Mouse (Mus musculus) forebrain, embryonic 14.5 days (tissue): ENCODE data around the gene Mvd. TPM values are rescaled to one million over a fixed set of nuclear protein-coding genes. Genes with fewer than 3 reads are reported as not detected.

Experiments used
- ATAC-seq: fragments of 200-750 bp; cut with Nextera tagmentation; 2 replicates; pipeline ENCODE4 v1.8.0; 2017; ENCODE audit warnings: mild to moderate bottlenecking, moderate library complexity
- DNase-seq: peaks from one replicate; pipeline ENCODE4 v3.0.0-alpha.2; 2015; ENCODE audit warnings: low spot score
- H3K27ac ChIP-seq: fragments of 300-500 bp; sonication (generic); 2 replicates; pipeline ENCODE4 v1.5.1; 2014; ENCODE audit warnings: low read depth, mild to moderate bottlenecking, control low read depth, low read length, moderate library complexity
- H3K27me3 ChIP-seq: fragments of 300-500 bp; sonication (generic); replicated peaks from 2 replicates; pipeline ENCODE4 v1.6.1; 2014; ENCODE audit warnings: low read length, control low read depth, mixed read lengths; ENCODE audit not compliant: control insufficient read depth, insufficient read depth
- H3K36me3 ChIP-seq: fragments of 300-500 bp; sonication (generic); 2 replicates; pipeline ENCODE4 v1.6.1; 2014; ENCODE audit warnings: low read length, control low read depth; ENCODE audit not compliant: control insufficient read depth, insufficient read depth
- H3K4me1 ChIP-seq: fragments of 300-500 bp; sonication (generic); 2 replicates; pipeline ENCODE4 v1.6.1; 2014; ENCODE audit warnings: antibody characterized with exemption, low read length, control low read depth; ENCODE audit not compliant: control insufficient read depth, insufficient read depth
- H3K4me2 ChIP-seq: fragments of 300-500 bp; sonication (generic); 2 replicates; pipeline ENCODE4 v1.6.1; 2014; ENCODE audit warnings: mild to moderate bottlenecking, control low read depth, low read length
- H3K4me3 ChIP-seq: fragments of 300-500 bp; sonication (generic); 2 replicates; pipeline ENCODE4 v1.5.1; 2014; ENCODE audit warnings: low read depth, low read length, control low read depth
- H3K9ac ChIP-seq: fragments of 300-500 bp; sonication (generic); 2 replicates; pipeline ENCODE4 v1.6.1; 2014; ENCODE audit warnings: mild to moderate bottlenecking, low read length, control low read depth, moderate library complexity
- H3K9me3 ChIP-seq: fragments of 300-500 bp; sonication (generic); replicated peaks from 2 replicates; pipeline ENCODE4 v1.6.1; 2016; ENCODE audit warnings: low read length, control low read depth, mixed read lengths; ENCODE audit not compliant: control insufficient read depth
- WGBS: fragments of 180-500 bp; shearing (Covaris S2); extraction: QIAGEN DNeasy Blood & Tissue Kit; methylation state at CpG from one replicate; pipeline ENCODE4 v1.1.7; 2014; 5-methylcytosine and 5-hydroxymethylcytosine counted together
- polyA plus RNA-seq: library from polyadenylated mRNA; unstranded; fragments of >200 nt; fragmentation: Nextera tagmentation; extraction: Ambion mirVana; gene quantifications from 2 replicates; pipeline ENCODE4 v1.2.1, GENCODE M21; 2014

The Mvd gene
- polyA plus RNA-seq = 41.8 and 51.9 TPM in 2 replicates

DNA sequence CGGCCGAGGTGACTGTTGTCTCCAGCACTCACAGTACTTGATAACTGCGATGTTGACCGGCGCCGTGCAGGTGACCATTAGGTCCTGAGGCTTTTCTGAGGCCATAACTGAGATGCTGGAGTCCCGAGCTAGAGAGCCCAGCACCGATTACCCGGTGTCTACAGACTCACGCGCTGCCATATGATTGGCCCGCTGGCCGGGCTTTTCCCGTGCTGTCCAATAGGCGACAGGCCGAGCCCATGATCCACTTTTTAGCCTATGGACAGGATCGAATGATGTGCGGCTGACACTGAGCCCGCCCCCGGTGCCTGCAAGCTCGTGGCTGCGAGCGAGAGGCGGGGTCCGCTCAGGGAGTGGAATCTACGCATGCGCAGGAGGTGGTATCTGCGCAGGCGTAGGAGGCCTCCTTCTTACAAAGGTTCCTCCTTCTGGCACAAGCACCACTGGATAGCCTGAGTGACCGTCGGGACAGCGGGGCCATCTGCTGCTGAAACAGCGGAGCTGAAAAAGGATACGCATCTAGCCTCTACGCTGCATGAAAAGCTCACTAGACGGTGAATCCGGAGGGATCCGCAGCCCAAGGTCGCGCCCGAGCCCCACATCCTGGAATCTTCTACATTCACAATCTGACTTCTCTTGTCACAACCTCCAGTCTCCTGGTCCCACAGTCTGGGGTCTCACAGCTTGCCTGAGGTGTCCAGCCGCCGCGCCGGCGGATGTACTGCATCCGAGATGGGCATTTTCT, at the start of gene Mvd:
TSS of gene Mvd (minus strand) at position 161 of the 745 bp plus-strand sequence.
- Histone ChIP-seq H3K27ac (peak within 1 kb of the TSS; percentile 95), H3K27me3 (no peaks in the 10 kb centered on the region), H3K9ac (peak within 1 kb of the TSS; percentile 77), H3K4me2 (peak within 1 kb of the TSS; percentile 94), H3K9me3 (no peaks in the 10 kb centered on the region), H3K36me3 (peaks cover 8% of the 10 kb centered on the region), H3K4me1 (peaks cover 14% of the 10 kb centered on the region; the same call in 1 of the 2 replicates), H3K4me3 (peak within 1 kb of the TSS; percentile 70)
- WGBS = under 1% methylated on average over 47 of the region's 47 CpGs
- ATAC-seq (peak; percentile 98), DNase-seq (peak; percentile 100)

GRCm38 (mm10) chr8:122488387-122488786, 45.2 kb upstream of the Mvd start:
- Histone ChIP-seq H3K4me2 (no peak overlapping the region), H3K27me3 (no peaks in the 10 kb centered on the region), H3K9ac (no peak overlapping the region), H3K9me3 (no peaks in the 10 kb centered on the region), H3K36me3 (peaks cover 14% of the 10 kb centered on the region), H3K4me3 (no peak overlapping the region), H3K4me1 (no peaks in the 10 kb centered on the region), H3K27ac (no peak overlapping the region)
- DNase-seq (peak; percentile 44), ATAC-seq (no peak)
- WGBS = 90% methylated on average over 9 of the region's 9 CpGs

DNA sequence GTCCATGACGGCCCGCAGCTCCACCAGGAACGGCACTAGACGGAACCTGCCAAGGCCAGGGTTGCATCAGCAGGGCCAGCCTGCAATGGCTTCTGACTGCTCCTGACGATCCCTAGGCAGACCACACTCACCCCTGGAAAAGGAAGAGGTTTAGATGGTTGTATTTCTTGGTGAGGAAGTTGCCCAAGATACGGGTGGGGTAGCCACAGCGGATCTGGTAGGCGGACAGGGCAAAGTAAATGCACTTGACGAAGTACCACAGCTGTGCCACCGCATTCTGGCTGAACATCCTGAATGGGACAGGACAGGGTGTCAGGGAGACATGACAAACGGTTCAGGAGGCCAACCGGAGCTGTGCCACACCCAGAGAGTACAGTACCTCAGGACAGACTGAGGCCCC, 41.6 kb upstream of the Mvd start:
- H3K27me3 ChIP-seq = no peaks in the 10 kb centered on the region
- H3K9ac ChIP-seq = no peak overlapping the region
- DNase-seq (no peak), ATAC-seq (no peak)
- 93% methylated on average over 12 of the region's 12 CpGs for WGBS
- H3K4me1 ChIP-seq = no peaks in the 10 kb centered on the region
- no peak overlapping the region for H3K4me2 ChIP-seq
- H3K27ac ChIP-seq = no peak overlapping the region
- peaks cover 45% of the 10 kb centered on the region for H3K36me3 ChIP-seq
- no peaks in the 10 kb centered on the region for H3K9me3 ChIP-seq
- no peak overlapping the region for H3K4me3 ChIP-seq

DNA sequence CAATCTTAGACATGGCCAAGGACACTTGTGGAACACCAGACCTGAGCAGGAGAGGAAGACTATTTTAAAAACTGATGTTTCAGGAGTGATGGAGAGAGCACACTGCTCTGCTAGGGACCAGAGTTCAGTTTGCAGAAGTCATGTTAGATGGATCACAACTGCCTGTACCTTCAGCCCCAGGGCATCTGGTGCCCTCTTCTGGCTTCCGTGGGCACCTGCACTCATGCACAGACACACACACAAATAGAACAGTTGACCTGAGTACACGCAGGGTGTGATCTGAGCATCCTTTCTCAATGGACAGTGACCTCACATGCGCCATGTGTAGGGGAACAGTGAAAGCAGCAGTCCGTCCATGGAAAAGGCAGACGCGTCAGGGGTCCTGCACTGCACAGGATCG, 40.7 kb upstream of the Mvd start:
- Histone ChIP-seq H3K36me3 (peaks cover 55% of the 10 kb centered on the region), H3K9ac (no peak overlapping the region), H3K27me3 (no peaks in the 10 kb centered on the region), H3K27ac (no peak overlapping the region), H3K4me1 (no peaks in the 10 kb centered on the region), H3K4me2 (no peak overlapping the region), H3K4me3 (no peak overlapping the region), H3K9me3 (no peaks in the 10 kb centered on the region)
- ATAC-seq = no peak
- 97% methylated on average over 7 of the region's 7 CpGs for WGBS
- no peak for DNase-seq

- H3K4me1 ChIP-seq = no peaks in the 10 kb centered on the region
- no peak overlapping the region for H3K27ac ChIP-seq
- H3K27me3 ChIP-seq = no peaks in the 10 kb centered on the region
- no peak overlapping the region for H3K9ac ChIP-seq
- WGBS = 96% methylated on average over 8 of the region's 8 CpGs
- ATAC-seq = no peak
- H3K9me3 ChIP-seq = no peaks in the 10 kb centered on the region
- no peak for DNase-seq
- no peak overlapping the region for H3K4me3 ChIP-seq
- no peak overlapping the region for H3K4me2 ChIP-seq
- H3K36me3 ChIP-seq = peaks cover 66% of the 10 kb centered on the region
Measured at GRCm38 (mm10) chr8:122482448-122482847, 39.2 kb upstream of the Mvd start.

DNA sequence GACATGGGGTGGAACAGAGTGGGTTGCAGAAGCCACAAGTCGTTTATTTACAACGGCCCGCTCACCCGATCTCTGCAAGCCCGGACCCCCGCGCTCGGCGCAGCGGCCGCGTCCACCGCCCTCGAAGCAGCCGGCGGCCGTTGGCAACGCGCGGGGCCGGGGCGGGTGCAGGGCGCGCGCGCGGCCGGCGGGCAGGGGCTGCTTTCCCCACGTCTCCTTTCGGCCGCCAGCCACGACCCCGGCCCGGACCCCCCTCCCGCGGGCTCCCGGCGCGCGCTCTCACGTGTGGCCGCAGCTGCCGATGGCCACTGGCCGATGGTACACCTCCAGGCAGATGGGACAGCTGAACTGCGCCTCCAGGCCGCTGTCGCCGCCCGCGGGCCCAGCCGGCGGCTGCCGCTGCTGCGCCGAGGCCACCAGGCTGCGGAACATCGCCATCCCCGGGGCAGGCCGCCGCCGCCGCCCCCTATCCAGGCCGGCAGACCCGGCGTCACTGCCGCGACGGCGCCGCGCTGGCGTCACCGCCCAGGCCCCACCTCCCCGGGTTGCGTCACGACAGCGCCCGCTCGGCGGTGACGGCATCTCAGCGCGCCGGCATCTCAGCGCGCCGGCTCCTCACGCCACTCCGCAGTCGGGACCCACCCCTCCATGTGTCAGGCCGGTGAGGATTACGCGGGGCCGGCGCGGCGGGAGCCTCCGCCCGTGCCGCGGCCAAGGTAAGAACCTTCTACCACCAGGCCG, 32.5 kb upstream of the Mvd start, which contains the start of the genes Rnf166 and Ctu2:
TSS of gene Rnf166 (minus strand) at position 485 of the 741 bp plus-strand sequence.
TSS of gene Ctu2 (plus strand) at position 564 of the 741 bp plus-strand sequence.
- no peaks in the 10 kb centered on the region for H3K9me3 ChIP-seq
- peaks cover 41% of the 10 kb centered on the region for H3K36me3 ChIP-seq
- peaks cover 9% of the 10 kb centered on the region; the same call in 1 of the 2 replicates for H3K4me1 ChIP-seq
- H3K4me2 ChIP-seq = peak within 1 kb of the TSS; percentile 89
- WGBS = under 1% methylated on average over 93 of the region's 103 CpGs
- H3K9ac ChIP-seq = peak within 1 kb of the TSS; percentile 96
- peak within 1 kb of the TSS; percentile 79 for H3K27ac ChIP-seq
- no peaks in the 10 kb centered on the region for H3K27me3 ChIP-seq
- peak; percentile 97 for ATAC-seq
- peak; percentile 91 for DNase-seq
- peak within 1 kb of the TSS; percentile 98 for H3K4me3 ChIP-seq

- H3K27me3 ChIP-seq = no peaks in the 10 kb centered on the region
- ATAC-seq = peak; percentile 4; the same call in 1 of the 2 replicates
- peak overlapping the region; percentile 98 for H3K4me3 ChIP-seq
- DNase-seq = peak; percentile 19
- peaks cover 9% of the 10 kb centered on the region; the same call in 1 of the 2 replicates for H3K4me1 ChIP-seq
- whole genome bisulfite sequencing = 17% methylated on average over 16 of the region's 16 CpGs
- peaks cover 39% of the 10 kb centered on the region for H3K36me3 ChIP-seq
- peak overlapping the region; percentile 89 for H3K4me2 ChIP-seq
- peak overlapping the region; percentile 96 for H3K9ac ChIP-seq
- peak overlapping the region; percentile 18; the same call in 1 of the 2 replicates for H3K27ac ChIP-seq
- H3K9me3 ChIP-seq = no peaks in the 10 kb centered on the region
Measured at GRCm38 (mm10) chr8:122474951-122475560, 31.8 kb upstream of the Mvd start.

- Histone ChIP-seq H3K9me3 (no peaks in the 10 kb centered on the region), H3K4me3 (no peak overlapping the region), H3K4me2 (no peak overlapping the region), H3K9ac (no peak overlapping the region), H3K36me3 (peaks cover 32% of the 10 kb centered on the region), H3K27ac (no peak overlapping the region), H3K4me1 (peaks cover 9% of the 10 kb centered on the region; the same call in 1 of the 2 replicates), H3K27me3 (no peaks in the 10 kb centered on the region)
- 90% methylated on average over 8 of the region's 8 CpGs for WGBS
- DNase-seq (no peak), ATAC-seq (no peak)
Measured at GRCm38 (mm10) chr8:122473911-122474421, 30.7 kb upstream of the Mvd start.
